In genomic region chr4:141749557-141749956, GRCm38 (mm10) we compare ENCODE assay signal across 13 mouse cellular contexts. TPM values are rescaled to one million over a fixed set of nuclear protein-coding genes. Genes with fewer than 3 reads are reported as not detected.
DNase-seq lines count a peak whose midpoint lies in the region; ATAC-seq and TF ChIP-seq lines count a peak whose summit lies in the region.
"Had no signal": no experiment of that assay in that cellular context is flagged by ENCODE, and none has a peak within 500 bp of the region (broad histone marks: within the 10 kb centered on the region; RNA-seq: fewer than 3 reads in every experiment).

No protein-coding gene starts in this region.

- no peak overlapping the region for H3K9ac ChIP-seq in heart, adult 2 months (ENCODE audit: low read depth, low read length)
- no peak overlapping the region for H3K9ac ChIP-seq in liver, embryonic 11.5 days (ENCODE audit: low read depth, low read length)
- no peak overlapping the region for H3K9ac ChIP-seq in forebrain, embryonic 12.5 days
- no peak overlapping the region; the same call in 1 of the 2 replicates for H3K9ac ChIP-seq in intestine, postnatal 0 days (ENCODE audit: low read depth, low read length)

- DNase-seq in testis, postnatal 14 days (ENCODE audit: low spot score), result no peak
- peak; percentile 28 to 50 for DNase-seq in heart, adult 2 months
- DNase-seq in liver, embryonic 11.5 days (ENCODE audit: low spot score), result no peak
- no peak for DNase-seq in spleen, postnatal 10 days (ENCODE audit: low spot score in 2 of 2)
- DNase-seq: cerebellum, adult 18-20 months; embryo, embryonic 11 days; spleen, adult 18-20 months; thymus, adult 18-20 months had no signal

- no peaks in the 10 kb centered on the region for H3K9me3 ChIP-seq in liver, embryonic 11.5 days (ENCODE audit: control insufficient read depth, low read length)
- H3K9me3 ChIP-seq in forebrain, embryonic 12.5 days, result no peaks in the 10 kb centered on the region
- no peaks in the 10 kb centered on the region for H3K9me3 ChIP-seq in intestine, postnatal 0 days (ENCODE audit: control insufficient read depth)

- WGBS in heart, adult 2 months, result 33% methylated on average over 11 of the region's 11 CpGs
- WGBS in liver, embryonic 11.5 days, result 42% methylated on average over 11 of the region's 11 CpGs
- 47% methylated on average over 11 of the region's 11 CpGs for WGBS in forebrain, embryonic 12.5 days
- WGBS in intestine, postnatal 0 days, result 44% methylated on average over 11 of the region's 11 CpGs

- peaks cover 6% of the 10 kb centered on the region for H3K4me1 ChIP-seq in testis, adult 2 months (ENCODE audit: control insufficient read depth, insufficient read depth, low read length)
- H3K4me1 ChIP-seq in heart, adult 2 months (ENCODE audit: control insufficient read depth, insufficient read depth, low read length), result peaks cover 3% of the 10 kb centered on the region; the same call in 1 of the 2 replicates
- H3K4me1 ChIP-seq in liver, embryonic 11.5 days (replicated peaks; ENCODE audit: control insufficient read depth, insufficient read depth, low read length), result peaks cover 21% of the 10 kb centered on the region
- H3K4me1 ChIP-seq in forebrain, embryonic 12.5 days, result no peaks in the 10 kb centered on the region
- H3K4me1 ChIP-seq in intestine, postnatal 0 days (replicated peaks; ENCODE audit: control insufficient read depth, insufficient read depth, low read length), result 0 out of 2 replicates have a peak, but pooled peaks cover 3% of the 10 kb centered on the region

- intact Hi-C loops in heart, adult 2 months (cut with DNase I), result no loop called here

- H3K4me3 ChIP-seq in testis, adult 2 months (ENCODE audit: control insufficient read depth, low read depth, low read length), result no peak overlapping the region
- H3K4me3 ChIP-seq in heart, adult 2 months, result no peak overlapping the region
- H3K4me3 ChIP-seq in liver, embryonic 11.5 days (ENCODE audit: low read depth, low read length), result no peak overlapping the region
- H3K4me3 ChIP-seq in forebrain, embryonic 12.5 days (replicated peaks), result no peak overlapping the region
- no peak overlapping the region for H3K4me3 ChIP-seq in intestine, postnatal 0 days (ENCODE audit: low read depth, low read length)

- H3K79me2 ChIP-seq in heart, adult 2 months (replicated peaks; ENCODE audit: control insufficient read depth, insufficient read depth, low read length), result no peaks in the 10 kb centered on the region

- no peak for ATAC-seq in liver, embryonic 11.5 days (replicated peaks; ENCODE audit: low FRiP score)
- ATAC-seq in forebrain, embryonic 12.5 days (ENCODE audit: low FRiP score), result no peak
- no peak for ATAC-seq in intestine, postnatal 0 days

- no peak for TF ChIP-seq POLR2A in testis, adult 2 months (IDR thresholded peaks at IDR 0.05; ENCODE audit: control insufficient read depth, low read depth, low read length)
- no peak for TF ChIP-seq POLR2A in heart, adult 2 months (IDR thresholded peaks at IDR 0.05; ENCODE audit: insufficient read depth, low read depth, low read length)

- H3K4me2 ChIP-seq in liver, embryonic 11.5 days, result peak overlapping the region; percentile 31
- H3K4me2 ChIP-seq in forebrain, embryonic 12.5 days, result no peak overlapping the region
- H3K4me2 ChIP-seq in intestine, postnatal 0 days (replicated peaks; ENCODE audit: low read depth), result no peak overlapping the region; the same call in 1 of the 2 replicates

- no peaks in the 10 kb centered on the region for H3K36me3 ChIP-seq in testis, adult 2 months (ENCODE audit: control insufficient read depth, insufficient read depth, low read length)
- H3K36me3 ChIP-seq in heart, adult 2 months (ENCODE audit: control insufficient read depth, insufficient read depth, low read length), result no peaks in the 10 kb centered on the region
- H3K36me3 ChIP-seq in liver, embryonic 11.5 days (ENCODE audit: control insufficient read depth, insufficient read depth, low read length), result no peaks in the 10 kb centered on the region
- no peaks in the 10 kb centered on the region for H3K36me3 ChIP-seq in forebrain, embryonic 12.5 days (replicated peaks)
- H3K36me3 ChIP-seq in intestine, postnatal 0 days (ENCODE audit: control insufficient read depth, insufficient read depth), result no peaks in the 10 kb centered on the region

- peak overlapping the region; percentile 54; the same call in 1 of the 2 replicates for H3K27ac ChIP-seq in testis, adult 2 months (ENCODE audit: control insufficient read depth, insufficient read depth, low read depth, low read length)
- H3K27ac ChIP-seq in heart, adult 2 months, result no peak overlapping the region
- H3K27ac ChIP-seq in liver, embryonic 11.5 days (ENCODE audit: low read depth, low read length), result peak overlapping the region; percentile 14; the same call in 1 of the 2 replicates
- no peak overlapping the region for H3K27ac ChIP-seq in forebrain, embryonic 12.5 days
- no peak overlapping the region for H3K27ac ChIP-seq in intestine, postnatal 0 days (ENCODE audit: low read depth, low read length)
- H3K27ac ChIP-seq: kidney, postnatal 0 days had no signal

- TF ChIP-seq EP300 in heart, adult 2 months (IDR thresholded peaks at IDR 0.05; ENCODE audit: insufficient read depth, low read depth, low read length), result no peak

- no peak for TF ChIP-seq CTCF in testis, adult 2 months (IDR thresholded peaks at IDR 0.05; ENCODE audit: control insufficient read depth, insufficient read depth, insufficient replicate concordance, low read depth, low read length)
- no peak for TF ChIP-seq CTCF in heart, adult 2 months (IDR thresholded peaks at IDR 0.05)
- TF ChIP-seq CTCF in intestine, postnatal 0 days (IDR thresholded peaks at IDR 0.05; ENCODE audit: low read depth), result no peak

- no peaks in the 10 kb centered on the region for H3K27me3 ChIP-seq in testis, adult 2 months (ENCODE audit: control insufficient read depth, insufficient read depth, low read length)
- no peaks in the 10 kb centered on the region for H3K27me3 ChIP-seq in heart, adult 2 months (ENCODE audit: control insufficient read depth, insufficient read depth, low read length)
- H3K27me3 ChIP-seq in liver, embryonic 11.5 days (replicated peaks; ENCODE audit: control insufficient read depth, insufficient read depth, low read length), result no peaks in the 10 kb centered on the region
- 0 out of 2 replicates have a peak, but pooled peaks cover 3% of the 10 kb centered on the region for H3K27me3 ChIP-seq in forebrain, embryonic 12.5 days
- H3K27me3 ChIP-seq in intestine, postnatal 0 days (replicated peaks; ENCODE audit: control insufficient read depth, insufficient read depth, low read length), result no peaks in the 10 kb centered on the region

RNA-seq across cellular contexts. Expression of gene Agmat, which starts 3.1 kb away (rescaled TPM):
- polyA plus RNA-seq in testis, adult 2 months (2012; rRNA removed), result 0.07 TPM in 1 of 2 replicates, not detected in the other
- under 1 TPM; 0.23 to 0.32 TPM for total RNA-seq in heart, adult 2 months (2021)
- 0.57 and 1.1 TPM in 2 replicates for polyA plus RNA-seq in heart, adult 2 months (2012; rRNA removed)
- 16.0 and 18.0 TPM in 2 replicates for polyA plus RNA-seq in liver, embryonic 11.5 days (2014; fragmentation: Nextera tagmentation; extraction: Ambion mirVana)
- polyA plus RNA-seq in forebrain, embryonic 12.5 days (2016; fragmentation: Nextera tagmentation; extraction: Ambion mirVana), result not detected in 2 replicates
- 106 and 109 TPM in 2 replicates for polyA plus RNA-seq in intestine, postnatal 0 days (2015; fragmentation: Nextera tagmentation; extraction: Ambion mirVana)
- total RNA-seq: megakaryocyte progenitor cell, adult 5-6 weeks had no signal

RNA-seq across cellular contexts. Expression of gene Ddi2, which starts 26.3 kb away (rescaled TPM):
- polyA plus RNA-seq in testis, adult 2 months (2012; rRNA removed), result 4.1 and 5.2 TPM in 2 replicates
- total RNA-seq in heart, adult 2 months (2021), result 10 to 100 TPM; 28.6 to 29.4 TPM
- polyA plus RNA-seq in heart, adult 2 months (2012; rRNA removed), result 8.7 and 14.2 TPM in 2 replicates
- 29.3 and 31.4 TPM in 2 replicates for polyA plus RNA-seq in liver, embryonic 11.5 days (2014; fragmentation: Nextera tagmentation; extraction: Ambion mirVana)
- polyA plus RNA-seq in forebrain, embryonic 12.5 days (2016; fragmentation: Nextera tagmentation; extraction: Ambion mirVana), result 22.8 and 25.3 TPM in 2 replicates
- polyA plus RNA-seq in intestine, postnatal 0 days (2015; fragmentation: Nextera tagmentation; extraction: Ambion mirVana), result 15.9 and 16.7 TPM in 2 replicates

RNA-seq across cellular contexts. Expression of gene Dnajc16, which starts 41.2 kb away (rescaled TPM):
- 11.3 and 12.2 TPM in 2 replicates for polyA plus RNA-seq in testis, adult 2 months (2012; rRNA removed)
- 10 to 100 TPM; 20.4 to 24.9 TPM for total RNA-seq in heart, adult 2 months (2021)
- polyA plus RNA-seq in heart, adult 2 months (2012; rRNA removed), result 12.5 and 20.9 TPM in 2 replicates
- 4.0 and 4.2 TPM in 2 replicates for polyA plus RNA-seq in liver, embryonic 11.5 days (2014; fragmentation: Nextera tagmentation; extraction: Ambion mirVana)
- 6.5 and 6.7 TPM in 2 replicates for polyA plus RNA-seq in forebrain, embryonic 12.5 days (2016; fragmentation: Nextera tagmentation; extraction: Ambion mirVana)
- polyA plus RNA-seq in intestine, postnatal 0 days (2015; fragmentation: Nextera tagmentation; extraction: Ambion mirVana), result 3.3 and 3.9 TPM in 2 replicates

RNA-seq across cellular contexts. Expression of gene Casp9, which starts 43.9 kb away (rescaled TPM):
- polyA plus RNA-seq in testis, adult 2 months (2012; rRNA removed), result 7.8 and 8.0 TPM in 2 replicates
- 1 to 10 TPM; 7.5 to 8.1 TPM for total RNA-seq in heart, adult 2 months (2021)
- polyA plus RNA-seq in heart, adult 2 months (2012; rRNA removed), result 10.0 and 15.5 TPM in 2 replicates
- polyA plus RNA-seq in liver, embryonic 11.5 days (2014; fragmentation: Nextera tagmentation; extraction: Ambion mirVana), result 16.5 and 18.3 TPM in 2 replicates
- 20.1 and 20.4 TPM in 2 replicates for polyA plus RNA-seq in forebrain, embryonic 12.5 days (2016; fragmentation: Nextera tagmentation; extraction: Ambion mirVana)
- polyA plus RNA-seq in intestine, postnatal 0 days (2015; fragmentation: Nextera tagmentation; extraction: Ambion mirVana), result 13.4 and 15.7 TPM in 2 replicates

Comparison
In these comparisons a context has a peak if more than half of its experiments do, and no peak if none do; other contexts are left out.
1. H3K27ac ChIP-seq: peak in testis, adult 2 months (single experiment) and liver, embryonic 11.5 days (single experiment); none in heart, adult 2 months (single experiment), forebrain, embryonic 12.5 days (single experiment) and intestine, postnatal 0 days (single experiment).
2. DNase-seq: peak in heart, adult 2 months (2 of 2); none in testis, postnatal 14 days (single experiment), liver, embryonic 11.5 days (single experiment) and spleen, postnatal 10 days (0 of 2).